Mouse (Mus musculus) forebrain, postnatal 0 days (tissue): ENCODE results near the gene Hal. TPM values are rescaled to one million over a fixed set of nuclear protein-coding genes. Genes with fewer than 3 reads are reported as not detected.

Source experiments
- ATAC-seq: fragments of 200-750 bp; cut with Nextera tagmentation; 2 replicates; pipeline ENCODE4 v1.8.0; 2017; ENCODE audit warnings: mild to moderate bottlenecking, moderate library complexity
- DNase-seq: peaks from one replicate; pipeline ENCODE4 v3.0.0-alpha.2; 2015
- H3K27ac ChIP-seq: fragments of 300-500 bp; sonication (generic); 2 replicates; pipeline ENCODE4 v1.5.1; 2014; ENCODE audit warnings: low read depth, mild to moderate bottlenecking, antibody characterized with exemption, low read length, moderate library complexity, mixed read lengths
- H3K27me3 ChIP-seq: fragments of 300-500 bp; sonication (generic); 2 replicates; pipeline ENCODE4 v1.6.1; 2014; ENCODE audit warnings: mild to moderate bottlenecking, low read length, mixed read lengths; ENCODE audit not compliant: insufficient read depth
- H3K36me3 ChIP-seq: fragments of 300-500 bp; sonication (generic); 2 replicates; pipeline ENCODE4 v1.6.1; 2014; ENCODE audit warnings: mild to moderate bottlenecking, moderate library complexity; ENCODE audit not compliant: insufficient read depth
- H3K4me1 ChIP-seq: fragments of 300-500 bp; sonication (generic); 2 replicates; pipeline ENCODE4 v1.6.1; 2014; ENCODE audit warnings: antibody characterized with exemption; ENCODE audit not compliant: insufficient read depth
- H3K4me2 ChIP-seq: fragments of 300-500 bp; sonication (generic); 2 replicates; pipeline ENCODE4 v1.6.1; 2014; ENCODE audit warnings: low read depth, mild to moderate bottlenecking, moderate library complexity
- H3K4me3 ChIP-seq: fragments of 300-500 bp; sonication (generic); 2 replicates; pipeline ENCODE4 v1.5.1; 2014; ENCODE audit warnings: low read depth, low read length, mixed read lengths
- H3K9ac ChIP-seq: fragments of 300-500 bp; sonication (generic); 2 replicates; pipeline ENCODE4 v1.6.1; 2014; ENCODE audit warnings: mild to moderate bottlenecking
- H3K9me3 ChIP-seq: fragments of 300-500 bp; sonication (generic); 2 replicates; pipeline ENCODE4 v1.6.1; 2016; ENCODE audit warnings: low read length
- CTCF ChIP-seq: sonication (generic); IDR thresholded peaks from 2 replicates; pipeline ENCODE4 v1.5.1; 2016; ENCODE audit warnings: antibody characterized with exemption, control low read depth, low read depth
- WGBS: fragments of 180-500 bp; shearing (Covaris S2); extraction: QIAGEN DNeasy Blood & Tissue Kit; methylation state at CpG from one replicate; pipeline ENCODE4 v1.1.7; 2014; 5-methylcytosine and 5-hydroxymethylcytosine counted together
- polyA plus RNA-seq: library from polyadenylated mRNA; unstranded; fragments of >200 nt; fragmentation: Nextera tagmentation; extraction: Ambion mirVana; gene quantifications from 2 replicates; pipeline ENCODE4 v1.2.1, GENCODE M21; 2015
- total RNA-seq: library from RNA; depleted of rRNA; stranded (reverse); fragments of >200 nt; gene quantifications from 2 replicates; pipeline ENCODE4 v1.2.3, GENCODE M21; 2014

The Hal gene
- total and polyA plus RNA-seq, 2 experiments from 2014 or later = 0.05 to 0.15 TPM

GRCm38 (mm10) chr10:93486622-93487021 is 1.9 kb upstream of the Hal start:
- no peak overlapping the region for H3K9ac ChIP-seq
- peak; percentile 70 for TF ChIP-seq CTCF
- DNase-seq = peak; percentile 58
- no peak overlapping the region for H3K4me2 ChIP-seq
- no peaks in the 10 kb centered on the region for H3K4me1 ChIP-seq
- H3K27ac ChIP-seq = no peak overlapping the region
- no peaks in the 10 kb centered on the region for H3K27me3 ChIP-seq
- H3K36me3 ChIP-seq = peaks cover 22% of the 10 kb centered on the region
- 23% methylated on average over 4 of the region's 4 CpGs for WGBS
- H3K4me3 ChIP-seq = no peak overlapping the region
- ATAC-seq = peak; percentile 16; the same call in 1 of the 2 replicates
- H3K9me3 ChIP-seq = no peaks in the 10 kb centered on the region

DNA sequence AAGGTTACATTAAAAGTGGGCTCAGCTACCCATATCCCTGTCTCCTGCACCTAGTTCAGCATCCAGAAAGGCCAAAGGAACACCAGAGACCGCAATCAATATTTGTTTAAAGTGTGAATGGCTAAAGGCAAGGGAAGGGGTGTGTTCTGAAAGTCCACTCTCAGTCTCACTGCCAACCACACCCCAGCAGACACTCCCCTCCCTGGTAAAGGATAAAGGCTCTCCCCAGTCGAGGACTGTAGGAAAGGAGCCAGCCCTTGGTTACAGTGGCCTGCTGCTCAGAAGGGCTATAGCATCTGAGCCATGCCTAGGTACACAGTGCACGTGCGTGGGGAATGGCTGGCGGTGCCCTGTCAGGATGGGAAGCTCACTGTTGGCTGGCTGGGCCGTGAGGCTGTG is 259 bp downstream of the Hal start:
- H3K4me3 ChIP-seq = no peak overlapping the region
- no peaks in the 10 kb centered on the region for H3K4me1 ChIP-seq
- no peak overlapping the region for H3K27ac ChIP-seq
- peaks cover 6% of the 10 kb centered on the region; the same call in 1 of the 2 replicates for H3K36me3 ChIP-seq
- TF ChIP-seq CTCF = no peak
- DNase-seq (no peak), ATAC-seq (no peak)
- WGBS = 67% methylated on average over 6 of the region's 6 CpGs
- H3K4me2 ChIP-seq = no peak overlapping the region
- H3K9ac ChIP-seq = no peak overlapping the region
- H3K9me3 ChIP-seq = no peaks in the 10 kb centered on the region
- H3K27me3 ChIP-seq = no peaks in the 10 kb centered on the region

- Histone ChIP-seq H3K4me2 (no peak overlapping the region), H3K36me3 (peaks cover 1% of the 10 kb centered on the region; the same call in 1 of the 2 replicates), H3K4me3 (no peak overlapping the region), H3K27ac (no peak overlapping the region), H3K27me3 (no peaks in the 10 kb centered on the region), H3K9ac (no peak overlapping the region), H3K4me1 (no peaks in the 10 kb centered on the region), H3K9me3 (no peaks in the 10 kb centered on the region)
- ATAC-seq (no peak), DNase-seq (no peak)
- WGBS = 45% methylated on average over 4 of the region's 4 CpGs
- no peak for TF ChIP-seq CTCF
Measured at GRCm38 (mm10) chr10:93490451-93490850, 1.9 kb downstream of the Hal start.

- WGBS = 43% methylated on average over 10 of the region's 10 CpGs
- Histone ChIP-seq H3K4me3 (no peak overlapping the region), H3K9ac (no peak overlapping the region), H3K4me1 (no peaks in the 10 kb centered on the region), H3K9me3 (no peaks in the 10 kb centered on the region), H3K27ac (no peak overlapping the region), H3K4me2 (no peak overlapping the region), H3K36me3 (no peaks in the 10 kb centered on the region), H3K27me3 (no peaks in the 10 kb centered on the region)
- ATAC-seq (no peak), DNase-seq (no peak)
- no peak for TF ChIP-seq CTCF
Measured at GRCm38 (mm10) chr10:93500864-93501263, 12.3 kb downstream of the Hal start.

DNA sequence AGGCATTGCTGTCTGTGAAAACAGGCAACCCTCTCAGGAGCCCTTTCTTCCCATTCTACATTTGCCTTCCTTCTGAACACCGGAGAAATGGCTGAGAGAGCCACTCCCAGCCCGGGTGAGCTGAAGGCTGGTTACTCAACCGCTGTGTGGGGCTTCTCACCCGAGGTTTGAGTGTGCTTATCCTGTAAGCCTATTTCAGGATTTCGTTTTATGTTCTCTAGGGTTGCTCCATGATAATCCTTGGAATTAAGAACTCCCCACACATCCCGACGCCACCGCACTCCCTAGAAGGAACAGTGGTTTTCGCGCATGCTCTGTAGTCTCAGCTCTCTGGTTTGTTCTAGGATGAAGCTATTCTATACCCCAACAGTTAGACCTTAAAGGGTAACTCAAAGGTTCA is 12.8 kb downstream of the Hal start:
- Histone ChIP-seq H3K36me3 (no peaks in the 10 kb centered on the region), H3K4me1 (no peaks in the 10 kb centered on the region), H3K9ac (no peak overlapping the region), H3K4me3 (no peak overlapping the region), H3K27me3 (no peaks in the 10 kb centered on the region), H3K4me2 (no peak overlapping the region), H3K9me3 (no peaks in the 10 kb centered on the region), H3K27ac (no peak overlapping the region)
- no peak for ATAC-seq
- no peak for DNase-seq
- WGBS = 82% methylated on average over 10 of the region's 10 CpGs
- no peak for TF ChIP-seq CTCF

- Histone ChIP-seq H3K36me3 (no peaks in the 10 kb centered on the region), H3K4me3 (no peak overlapping the region), H3K9me3 (no peaks in the 10 kb centered on the region), H3K27me3 (no peaks in the 10 kb centered on the region), H3K4me1 (no peaks in the 10 kb centered on the region), H3K9ac (no peak overlapping the region), H3K27ac (no peak overlapping the region), H3K4me2 (no peak overlapping the region)
- no peak for TF ChIP-seq CTCF
- DNase-seq (no peak), ATAC-seq (no peak)
- 60% methylated on average over 7 of the region's 7 CpGs for WGBS
Measured at GRCm38 (mm10) chr10:93508383-93508970, 19.9 kb downstream of the Hal start.

GRCm38 (mm10) chr10:93509532-93510153 is 21.1 kb downstream of the Hal start:
- no peak for TF ChIP-seq CTCF
- Histone ChIP-seq H3K9me3 (no peaks in the 10 kb centered on the region), H3K4me2 (no peak overlapping the region), H3K4me1 (no peaks in the 10 kb centered on the region), H3K36me3 (no peaks in the 10 kb centered on the region), H3K27me3 (no peaks in the 10 kb centered on the region), H3K27ac (no peak overlapping the region), H3K4me3 (no peak overlapping the region), H3K9ac (no peak overlapping the region)
- DNase-seq (no peak), ATAC-seq (no peak)
- WGBS = 92% methylated on average over 15 of the region's 15 CpGs
